ENCODE assay signal across 11 mouse cellular contexts in genomic region chr1:152617745-152618342, GRCm38 (mm10).
DNase-seq lines count a peak whose midpoint lies in the region; ATAC-seq and TF ChIP-seq lines count a peak whose summit lies in the region.
"Had no signal": no experiment of that assay in that cellular context is flagged by ENCODE, and none has a peak within 500 bp of the region (broad histone marks: within the 10 kb centered on the region; RNA-seq: fewer than 3 reads in every experiment).

No protein-coding gene starts in this region.

- no peak for ATAC-seq in kidney, postnatal 0 days (replicated peaks; ENCODE audit: low FRiP score, low read depth)
- ATAC-seq in kidney, embryonic 16.5 days (ENCODE audit: low FRiP score, low TSS enrichment) = no peak
- ATAC-seq in heart, embryonic 15.5 days (replicated peaks; ENCODE audit: insufficient number of reproducible peaks, insufficient read depth, low FRiP score, low read depth) = no peak
- no peak for ATAC-seq in forebrain, embryonic 13.5 days

- no peak overlapping the region for H3K4me3 ChIP-seq in kidney, postnatal 0 days (replicated peaks; ENCODE audit: low read depth, low read length)
- H3K4me3 ChIP-seq in kidney, embryonic 16.5 days (ENCODE audit: low read length) = no peak overlapping the region
- no peak overlapping the region for H3K4me3 ChIP-seq in brown adipose tissue, adult 24 weeks (ENCODE audit: insufficient read depth, low read depth, low read length)
- H3K4me3 ChIP-seq in heart, embryonic 15.5 days = no peak overlapping the region
- peak overlapping the region; percentile 73 for H3K4me3 ChIP-seq in megakaryocyte, embryonic 14.5 days (replicated peaks)
- H3K4me3 ChIP-seq in forebrain, embryonic 13.5 days = no peak overlapping the region
- H3K4me3 ChIP-seq: myocyte had no signal

- peaks cover 38% of the 10 kb centered on the region for H3K4me1 ChIP-seq in kidney, postnatal 0 days (replicated peaks; ENCODE audit: insufficient read depth, low read length)
- peaks cover 60% of the 10 kb centered on the region for H3K4me1 ChIP-seq in kidney, embryonic 16.5 days (ENCODE audit: insufficient read depth, low read length)
- H3K4me1 ChIP-seq in brown adipose tissue, adult 24 weeks (ENCODE audit: control insufficient read depth, insufficient read depth, insufficient read length, low read length) = peaks cover 53% of the 10 kb centered on the region
- peaks cover 91% of the 10 kb centered on the region for H3K4me1 ChIP-seq in heart, embryonic 15.5 days (replicated peaks)
- H3K4me1 ChIP-seq in megakaryocyte, embryonic 14.5 days = peaks cover 69% of the 10 kb centered on the region
- peaks cover 4% of the 10 kb centered on the region; the same call in 1 of the 2 replicates for H3K4me1 ChIP-seq in forebrain, embryonic 13.5 days

- no peak for TF ChIP-seq CTCF in kidney, postnatal 0 days (IDR thresholded peaks at IDR 0.05; ENCODE audit: low read depth)

- no peak for DNase-seq in kidney, postnatal 0 days (ENCODE audit: low spot score)
- no peak for DNase-seq in T-cell, adult 2 months (ENCODE audit: low spot score)
- DNase-seq: cerebellum, adult 8-10 months; right cerebral cortex, adult 18-20 months; thymus, postnatal 25 days had no signal

- no peak overlapping the region for H3K9ac ChIP-seq in kidney, postnatal 0 days (ENCODE audit: low read depth, low read length)
- H3K9ac ChIP-seq in kidney, embryonic 16.5 days (replicated peaks; ENCODE audit: low read length) = no peak overlapping the region
- 0 out of 2 replicates have a peak overlapping the region, but pooled peaks have one; percentile 20 for H3K9ac ChIP-seq in heart, embryonic 15.5 days
- H3K9ac ChIP-seq in forebrain, embryonic 13.5 days = no peak overlapping the region

- no peak overlapping the region for H3K4me2 ChIP-seq in kidney, postnatal 0 days (ENCODE audit: low read length)
- H3K4me2 ChIP-seq in kidney, embryonic 16.5 days (replicated peaks; ENCODE audit: low read depth, low read length) = no peak overlapping the region
- 0 out of 2 replicates have a peak overlapping the region, but pooled peaks have one; percentile 2 for H3K4me2 ChIP-seq in heart, embryonic 15.5 days
- no peak overlapping the region for H3K4me2 ChIP-seq in forebrain, embryonic 13.5 days

- 0 out of 2 replicates have a peak overlapping the region, but pooled peaks have one; percentile 15 for H3K27ac ChIP-seq in kidney, postnatal 0 days
- no peak overlapping the region for H3K27ac ChIP-seq in kidney, embryonic 16.5 days (ENCODE audit: low read length)
- H3K27ac ChIP-seq in brown adipose tissue, adult 24 weeks (replicated peaks; ENCODE audit: low read depth, low read length) = peak overlapping the region; percentile 66
- H3K27ac ChIP-seq in heart, embryonic 15.5 days = peak overlapping the region; percentile 77
- no peak overlapping the region for H3K27ac ChIP-seq in forebrain, embryonic 13.5 days

- no peaks in the 10 kb centered on the region; the same call in 1 of the 2 replicates for H3K36me3 ChIP-seq in kidney, postnatal 0 days (ENCODE audit: insufficient read depth, low read length)
- H3K36me3 ChIP-seq in kidney, embryonic 16.5 days (ENCODE audit: insufficient read depth, low read length) = peaks cover 8% of the 10 kb centered on the region
- H3K36me3 ChIP-seq in heart, embryonic 15.5 days = peaks cover 22% of the 10 kb centered on the region
- peaks cover 10% of the 10 kb centered on the region for H3K36me3 ChIP-seq in megakaryocyte, embryonic 14.5 days (replicated peaks; ENCODE audit: low read length)
- H3K36me3 ChIP-seq in forebrain, embryonic 13.5 days (ENCODE audit: poor library complexity, severe bottlenecking) = peaks cover 9% of the 10 kb centered on the region

- no peaks in the 10 kb centered on the region for H3K27me3 ChIP-seq in kidney, postnatal 0 days (ENCODE audit: insufficient read depth, low read length)
- H3K27me3 ChIP-seq in kidney, embryonic 16.5 days (ENCODE audit: insufficient read depth, low read length) = no peaks in the 10 kb centered on the region
- no peaks in the 10 kb centered on the region for H3K27me3 ChIP-seq in heart, embryonic 15.5 days
- H3K27me3 ChIP-seq in megakaryocyte, embryonic 14.5 days (replicated peaks) = peaks cover 22% of the 10 kb centered on the region
- no peaks in the 10 kb centered on the region for H3K27me3 ChIP-seq in forebrain, embryonic 13.5 days

- WGBS in kidney, postnatal 0 days = 62% methylated on average over 10 of the region's 10 CpGs
- 61% methylated on average over 10 of the region's 10 CpGs for WGBS in kidney, embryonic 16.5 days
- 52% methylated on average over 10 of the region's 10 CpGs for WGBS in heart, embryonic 15.5 days
- 91% methylated on average over 10 of the region's 10 CpGs for WGBS in forebrain, embryonic 13.5 days

- no peaks in the 10 kb centered on the region for H3K9me3 ChIP-seq in kidney, postnatal 0 days (replicated peaks; ENCODE audit: low read length)
- H3K9me3 ChIP-seq in kidney, embryonic 16.5 days (ENCODE audit: low read length) = no peaks in the 10 kb centered on the region; the same call in 1 of the 2 replicates
- H3K9me3 ChIP-seq in heart, embryonic 15.5 days (replicated peaks) = no peaks in the 10 kb centered on the region
- 0 out of 2 replicates have a peak, but pooled peaks cover 8% of the 10 kb centered on the region for H3K9me3 ChIP-seq in megakaryocyte, embryonic 14.5 days
- H3K9me3 ChIP-seq in forebrain, embryonic 13.5 days (replicated peaks) = no peaks in the 10 kb centered on the region; the same call in 1 of the 2 replicates

Comparison
In these comparisons a context has a peak if more than half of its experiments do, and no peak if none do; other contexts are left out.
1. H3K27ac ChIP-seq: peak in kidney, postnatal 0 days (single experiment), brown adipose tissue, adult 24 weeks (single experiment) and heart, embryonic 15.5 days (single experiment); none in kidney, embryonic 16.5 days (single experiment) and forebrain, embryonic 13.5 days (single experiment).